ENCODE assay signal across 25 mouse cellular contexts in genomic region chr9:41221110-41221790, GRCm38 (mm10).
"Had no signal": no experiment of that assay in that cellular context is flagged by ENCODE, and none has a peak within 500 bp of the region (broad histone marks: within the 10 kb centered on the region; RNA-seq: fewer than 3 reads in every experiment).

No protein-coding gene starts in this region.

- H3K9ac ChIP-seq: heart, embryonic 12.5 days; heart, embryonic 15.5 days; hindbrain, embryonic 13.5 days; hindbrain, embryonic 15.5 days; kidney, embryonic 15.5 days; limb, embryonic 13.5 days; limb, embryonic 15.5 days; liver, embryonic 12.5 days; liver, embryonic 14.5 days had no signal

- H3K27ac ChIP-seq: gastrocnemius, adult 2 months; heart, adult 2 months; heart, embryonic 15.5 days; hindbrain, embryonic 13.5 days; hindbrain, embryonic 15.5 days; hindbrain, postnatal 0 days; kidney, embryonic 15.5 days; kidney, postnatal 0 days; limb, embryonic 13.5 days; limb, embryonic 15.5 days; liver, embryonic 12.5 days; liver, embryonic 14.5 days had no signal

- H3K4me2 ChIP-seq: heart, embryonic 12.5 days; heart, embryonic 15.5 days; hindbrain, embryonic 13.5 days; hindbrain, embryonic 15.5 days; kidney, embryonic 15.5 days; limb, embryonic 13.5 days; limb, embryonic 15.5 days; liver, embryonic 12.5 days had no signal

- H3K9me3 ChIP-seq: heart, embryonic 15.5 days; hindbrain, embryonic 13.5 days; hindbrain, embryonic 15.5 days; kidney, embryonic 15.5 days; limb, embryonic 13.5 days; limb, embryonic 15.5 days; liver, embryonic 12.5 days had no signal

- DNase-seq: gastrocnemius, adult 2 months; gastrocnemius, postnatal 10 days; gastrocnemius, postnatal 25 days; heart, adult 2 months; heart, postnatal 14 days; kidney, adult 11 months; kidney, adult 2 months; kidney, adult 9 months; kidney, postnatal 14 days; kidney, postnatal 36 days; layer of hippocampus, adult 9-11 months; layer of hippocampus, postnatal 36 days; left cerebral cortex, postnatal 4 days had no signal

- H3K27me3 ChIP-seq: heart, embryonic 12.5 days; heart, embryonic 15.5 days; hindbrain, embryonic 13.5 days; hindbrain, embryonic 15.5 days; kidney, embryonic 15.5 days; limb, embryonic 13.5 days; limb, embryonic 15.5 days had no signal

- H3K4me1 ChIP-seq: hindbrain, embryonic 15.5 days; kidney, embryonic 15.5 days; limb, embryonic 15.5 days; liver, embryonic 12.5 days had no signal

- H3K4me3 ChIP-seq: gastrocnemius, adult 2 months; heart, adult 2 months; heart, embryonic 12.5 days; heart, embryonic 15.5 days; hindbrain, embryonic 13.5 days; hindbrain, embryonic 15.5 days; kidney, embryonic 15.5 days; limb, embryonic 13.5 days; limb, embryonic 15.5 days; liver, embryonic 12.5 days had no signal

- ATAC-seq: hindbrain, postnatal 0 days; intestine, embryonic 16.5 days; liver, embryonic 12.5 days had no signal

- H3K36me3 ChIP-seq: heart, embryonic 12.5 days; heart, embryonic 15.5 days; hindbrain, embryonic 13.5 days; hindbrain, embryonic 15.5 days; kidney, embryonic 15.5 days; limb, embryonic 13.5 days; limb, embryonic 15.5 days; liver, embryonic 12.5 days had no signal
